Mouse (Mus musculus): ENCODE results near the gene Ice1.

GRCm38 (mm10) chr13:70547457-70547856 lies 90.0 kb downstream of the Ice1 start:
- TF ChIP-seq CTCF (IDR thresholded peaks at IDR 0.05 in 2 of 3, conservative IDR thresholded peaks at IDR 0.05 in 1 of 3; ENCODE audit: control insufficient read depth in 1 of 3, insufficient read depth in 1 of 3, low read depth in 2 of 3, low read length in 3 of 3, poor library complexity in 1 of 3, severe bottlenecking in 1 of 3) (no peak), MAX (IDR thresholded peaks at IDR 0.05; ENCODE audit: low read length) (no peak), POLR2AphosphoS5 (IDR thresholded peaks at IDR 0.05; ENCODE audit: borderline replicate concordance, low read depth, low read length) (no peak), ZMIZ1 (IDR thresholded peaks at IDR 0.05; ENCODE audit: low read depth, low read length) (no peak), POLR2A (IDR thresholded peaks at IDR 0.05; ENCODE audit: control insufficient read depth in 1 of 2, insufficient read depth in 1 of 2, low read depth in 1 of 2, low read length in 2 of 2, poor library complexity in 1 of 2) (no peak), GABPA (IDR thresholded peaks at IDR 0.05; ENCODE audit: low read depth, low read length) (no peak), ZNF384 (IDR thresholded peaks at IDR 0.05; ENCODE audit: low read depth, low read length) (no peak), CHD2 (IDR thresholded peaks at IDR 0.05; ENCODE audit: low read length) (no peak)

Measured in MEL (cell line).